Mouse (Mus musculus) ovary, postnatal 36 days (tissue): Measurements from ENCODE around the gene Usf1.

Source experiments
- DNase-seq: peaks from one replicate; pipeline ENCODE4 v3.0.0; 2022; ENCODE audit warnings: low spot score, mixed read lengths

Gene Usf1

DNA sequence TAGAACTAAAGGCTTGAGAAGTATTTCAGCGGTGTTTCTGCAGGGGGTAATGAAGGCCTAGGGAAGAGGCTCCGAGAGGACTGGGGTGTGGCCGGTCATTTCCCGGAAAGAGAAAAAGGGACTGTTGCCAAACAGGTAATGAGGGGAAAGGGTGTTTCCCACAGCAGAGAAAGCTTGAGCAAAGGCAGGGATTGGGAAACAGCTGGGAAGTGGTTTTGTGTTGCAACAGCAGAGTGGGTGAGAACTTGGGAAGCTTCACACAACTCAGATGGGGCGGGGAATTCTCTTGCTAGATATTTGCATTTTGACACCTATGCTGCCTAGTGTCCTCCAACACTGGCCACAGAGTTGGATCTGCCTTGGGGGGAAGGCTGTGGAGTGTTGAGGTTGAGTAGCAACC lies 41.8 kb downstream of the Usf1 start:
- DNase-seq: no peak

DNA sequence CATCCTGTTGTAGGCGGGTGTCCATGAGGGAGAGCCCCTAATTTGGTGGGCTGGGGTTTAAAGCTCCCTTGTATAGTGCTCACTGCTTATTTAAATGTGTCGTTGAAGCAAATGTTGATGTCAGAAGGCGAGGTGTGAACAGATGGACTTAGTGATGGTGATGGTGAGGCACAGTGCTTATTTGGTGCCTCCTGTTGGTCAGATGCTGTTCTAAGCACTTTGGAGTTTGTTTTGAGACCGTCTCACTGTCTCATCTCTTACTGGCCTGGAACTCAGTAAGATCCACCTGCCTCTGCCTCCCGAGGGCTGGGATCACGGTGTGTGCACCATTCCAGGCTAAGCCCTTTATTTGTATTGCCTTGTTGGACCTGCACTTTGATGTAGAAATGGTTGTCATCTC lies 43.8 kb downstream of the Usf1 start:
- no peak for DNase-seq

DNA sequence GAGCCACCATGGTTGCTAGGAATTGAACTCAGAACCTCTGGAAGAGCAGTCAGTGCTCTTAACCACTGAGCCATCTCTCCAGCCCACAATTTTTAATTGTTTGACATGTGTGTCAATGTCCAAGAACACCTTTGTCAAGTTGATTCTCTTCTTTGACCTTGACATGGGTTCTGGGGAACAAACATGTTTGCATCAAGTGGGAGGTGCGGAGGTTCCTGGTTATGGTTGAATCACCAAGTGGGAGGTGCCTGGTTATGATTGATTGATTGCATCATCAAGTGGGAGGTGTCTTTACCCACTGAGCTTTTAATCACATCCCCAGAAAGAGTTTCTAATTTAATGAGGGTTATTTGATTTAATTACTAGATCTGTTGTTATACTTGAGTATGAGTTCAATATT lies 46.5 kb downstream of the Usf1 start:
- DNase-seq: no peak

DNA sequence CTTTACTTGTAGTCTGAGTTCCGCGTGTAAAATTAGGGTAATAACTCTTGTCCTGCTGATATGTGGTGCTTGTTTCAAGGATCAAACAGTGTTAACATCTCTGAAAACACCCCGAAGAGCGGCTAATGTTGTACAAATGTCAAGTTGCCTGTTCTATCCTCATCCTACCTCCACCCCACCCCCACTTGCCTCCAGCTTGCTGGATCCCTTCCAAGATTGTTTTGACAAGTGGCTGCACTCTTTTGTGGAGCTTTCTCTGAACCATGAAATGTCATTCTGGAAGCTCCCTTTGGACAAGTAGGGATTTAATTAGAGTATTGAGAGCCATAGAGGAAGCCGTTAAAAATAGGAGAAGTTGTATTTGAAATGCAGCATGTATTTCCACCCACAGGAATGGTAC lies 48.7 kb downstream of the Usf1 start:
- no peak for DNase-seq

DNA sequence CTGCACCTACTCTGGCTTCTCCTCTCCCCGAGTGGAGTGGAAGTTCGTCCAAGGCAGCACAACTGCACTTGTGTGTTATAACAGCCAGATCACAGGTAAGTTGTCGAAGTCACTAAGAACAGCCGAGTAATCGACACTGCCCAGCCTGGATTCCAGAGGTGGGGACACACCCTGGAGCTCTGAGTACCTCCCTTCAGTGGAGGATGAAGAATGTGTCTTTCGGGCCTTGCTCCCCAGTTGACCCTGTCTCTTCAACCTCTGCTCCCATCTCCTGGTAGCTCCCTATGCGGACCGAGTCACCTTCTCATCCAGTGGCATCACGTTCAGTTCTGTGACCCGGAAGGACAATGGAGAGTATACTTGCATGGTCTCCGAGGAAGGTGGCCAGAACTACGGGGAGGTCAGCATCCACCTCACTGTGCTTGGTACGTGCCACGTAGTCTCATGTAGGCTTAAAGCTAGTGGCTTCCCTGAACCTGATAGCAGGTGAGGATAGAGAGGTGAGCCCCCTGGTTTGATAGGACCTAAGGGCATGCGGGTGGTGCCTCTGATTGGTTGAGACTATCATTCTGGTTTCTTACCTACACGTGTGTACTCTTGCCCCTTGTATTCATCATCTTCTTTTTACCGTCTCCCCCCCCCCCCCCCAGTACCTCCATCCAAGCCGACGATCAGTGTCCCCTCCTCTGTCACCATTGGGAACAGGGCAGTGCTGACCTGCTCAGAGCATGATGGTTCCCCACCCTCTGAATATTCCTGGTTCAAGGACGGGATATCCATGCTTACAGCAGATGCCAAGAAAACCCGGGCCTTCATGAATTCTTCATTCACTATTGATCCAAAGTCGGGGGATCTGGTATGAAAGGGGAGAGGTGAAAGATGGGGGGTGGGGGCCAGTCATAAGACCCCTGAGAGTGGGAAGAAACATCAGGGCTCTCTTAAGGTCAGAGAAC lies 49.7 kb downstream of the Usf1 start:
- DNase-seq: no peak

DNA sequence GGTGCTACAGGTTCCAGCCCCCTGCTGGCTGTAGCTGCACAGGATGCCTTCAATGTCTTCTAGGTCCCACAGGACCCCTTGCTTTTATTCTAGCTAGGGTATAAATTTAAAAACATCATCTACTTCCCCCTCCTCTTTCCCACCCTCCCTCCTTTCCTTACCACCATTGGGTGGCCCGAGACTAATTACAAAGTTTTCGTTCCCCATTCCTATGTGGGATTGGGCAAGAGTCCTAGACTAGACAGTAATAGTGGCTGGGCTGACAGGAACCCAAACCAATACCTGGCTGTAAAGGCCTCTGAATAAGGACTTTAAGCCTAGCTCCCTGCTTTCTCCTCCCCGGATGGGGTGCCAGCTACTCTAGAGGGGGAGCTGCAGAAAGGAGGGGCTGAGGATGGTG lies 52.0 kb downstream of the Usf1 start:
- DNase-seq: no peak

DNA sequence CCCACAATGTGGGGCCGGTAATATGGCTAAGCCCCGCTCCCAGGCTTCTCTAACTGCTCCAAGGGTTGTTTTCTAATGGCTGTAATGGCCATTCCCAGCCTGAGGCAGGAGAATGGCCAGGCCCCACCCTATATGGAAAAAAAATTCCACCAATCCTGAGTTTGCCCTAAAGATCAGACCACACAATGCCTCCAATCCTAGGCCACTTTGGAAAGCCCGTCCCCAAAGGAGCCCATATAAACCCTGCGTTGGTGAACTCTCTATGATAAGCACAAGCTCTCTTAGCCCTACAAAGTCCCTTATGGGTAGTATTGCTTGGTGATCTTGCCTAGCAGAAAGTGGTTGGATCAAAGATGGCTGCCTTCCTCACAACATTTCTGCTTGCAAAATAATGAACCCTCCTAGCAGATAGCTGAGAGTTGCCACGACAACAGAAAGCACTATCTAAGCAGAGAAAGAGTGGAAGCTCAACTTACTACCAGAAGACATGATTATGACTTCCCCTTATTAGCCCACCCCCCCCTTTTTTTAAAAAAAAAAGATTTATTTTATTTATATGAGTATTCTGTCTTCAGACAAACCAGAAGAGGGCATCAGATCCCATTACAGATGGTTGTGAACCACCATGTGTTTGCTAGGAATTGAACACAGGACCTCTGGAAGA lies 54.8 kb downstream of the Usf1 start:
- DNase-seq: no peak

DNA sequence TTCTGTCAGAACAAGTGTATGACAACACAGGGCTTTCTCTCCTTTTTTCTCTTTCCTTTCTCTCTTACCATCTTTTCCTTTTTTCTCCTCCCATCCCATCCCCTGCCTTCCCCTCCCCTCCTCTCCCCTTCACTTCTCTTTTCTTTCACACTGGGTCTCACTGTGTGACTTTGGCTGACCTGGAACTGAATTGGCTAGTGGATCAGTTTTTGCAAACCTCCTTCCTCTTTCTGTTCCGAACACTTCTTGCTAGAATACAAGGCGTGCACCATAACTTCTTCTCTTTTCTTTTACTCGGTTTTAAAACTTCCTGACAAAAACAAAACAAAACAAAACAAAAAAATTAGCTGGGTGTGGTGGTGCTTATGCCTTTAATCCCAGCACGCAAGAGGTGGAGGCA lies 55.5 kb downstream of the Usf1 start:
- DNase-seq: no peak
